Mouse (Mus musculus) CH12.LX (cell line): Measurements from ENCODE around the gene Nrm. TPM values are rescaled to one million over a fixed set of nuclear protein-coding genes. Genes with fewer than 3 reads are reported as not detected.

ENCODE experiments used
- DNase-seq: peaks from one replicate; pipeline ENCODE4 v3.0.0-alpha.2; 2013; ENCODE audit errors: extremely low read depth
- H3K27ac ChIP-seq: 2 replicates; pipeline ENCODE4 v1.5.1; 2012; ENCODE audit warnings: low read depth, mild to moderate bottlenecking, control low read depth, moderate library complexity; ENCODE audit not compliant: insufficient read depth
- H3K27me3 ChIP-seq: replicated peaks from 2 replicates; pipeline ENCODE3; 2012; ENCODE audit warnings: inconsistent platforms
- H3K36me3 ChIP-seq, 2 experiments: replicated peaks in 1 of 2; 2 replicates each; pipeline versions ENCODE3 to v1.6.1; 2012; ENCODE audit warnings: inconsistent platforms in 1 of 2, low read length in 1 of 2, mild to moderate bottlenecking in 1 of 2, mixed read lengths in 1 of 2, moderate library complexity in 1 of 2; ENCODE audit not compliant: control insufficient read depth in 1 of 2, insufficient read depth in 1 of 2
- H3K4me1 ChIP-seq, 2 experiments: 2 replicates each; pipeline ENCODE4 v1.6.1; 2012; ENCODE audit warnings: inconsistent platforms in 1 of 2, moderate library complexity in 1 of 2; ENCODE audit not compliant: insufficient read depth in 2 of 2, control insufficient read depth in 1 of 2
- H3K4me2 ChIP-seq: 2 replicates; pipeline ENCODE4 v1.6.1; 2012; ENCODE audit warnings: low read depth, mild to moderate bottlenecking, control low read depth; ENCODE audit not compliant: poor library complexity, insufficient read depth, severe bottlenecking
- H3K4me3 ChIP-seq, 3 experiments: fragments of 150-350 bp in 1 of 3; sonication (generic) in 1 of 3; replicated peaks in 1 of 3; 2 replicates each; pipeline versions ENCODE3 to v1.5.1; 2011 to 2012; ENCODE audit warnings: low read depth in 2 of 3, low read length in 2 of 3, mild to moderate bottlenecking in 2 of 3, moderate library complexity in 2 of 3, control low read depth in 1 of 3, improper control_type of control experiment in 1 of 3, inconsistent platforms in 1 of 3, mixed read lengths in 1 of 3; ENCODE audit not compliant: poor library complexity in 1 of 3
- H3K79me2 ChIP-seq: replicated peaks from 2 replicates; pipeline ENCODE4 v1.6.1; 2012; ENCODE audit warnings: mild to moderate bottlenecking, moderate library complexity; ENCODE audit not compliant: control insufficient read depth, poor library complexity, insufficient read depth, severe bottlenecking; ENCODE audit errors: extremely low read depth
- H3K9ac ChIP-seq: 2 replicates; pipeline ENCODE4 v1.6.1; 2012; ENCODE audit warnings: low read depth, mild to moderate bottlenecking, control low read depth, moderate library complexity; ENCODE audit not compliant: insufficient read depth
- H3K9me3 ChIP-seq: replicated peaks from 2 replicates; pipeline ENCODE3; 2012; ENCODE audit warnings: low read length, inconsistent platforms, mixed read lengths
- CHD1 ChIP-seq: IDR thresholded peaks from 2 replicates; pipeline ENCODE4 v1.6.1; 2012; ENCODE audit warnings: low read depth, low read length, improper control_type of control experiment, inconsistent platforms
- EP300 ChIP-seq: IDR thresholded peaks from 2 replicates; pipeline ENCODE4 v1.6.1; 2011; ENCODE audit warnings: low read length, improper control_type of control experiment
- ETS1 ChIP-seq: conservative IDR thresholded peaks from 2 replicates; pipeline ENCODE4 v1.6.1; 2012; ENCODE audit warnings: low read depth, mild to moderate bottlenecking, inconsistent platforms, low read length, improper control_type of control experiment, moderate library complexity
- IRF4 ChIP-seq: IDR thresholded peaks from 2 replicates; pipeline ENCODE4 v1.6.1; 2014; ENCODE audit warnings: low read depth, mild to moderate bottlenecking, inconsistent platforms, low read length, improper control_type of control experiment
- JUN ChIP-seq: IDR thresholded peaks from 2 replicates; pipeline ENCODE4 v1.6.1; 2011; ENCODE audit warnings: low read depth, mild to moderate bottlenecking, low read length, improper control_type of control experiment, moderate library complexity; ENCODE audit not compliant: insufficient read depth
- KAT2A ChIP-seq: IDR thresholded peaks from 2 replicates; pipeline ENCODE4 v1.6.1; 2012; ENCODE audit warnings: low read length, improper control_type of control experiment, inconsistent platforms; ENCODE audit not compliant: insufficient replicate concordance
- MAZ ChIP-seq: IDR thresholded peaks from 2 replicates; pipeline ENCODE4 v1.6.1; 2012; ENCODE audit warnings: low read depth, mild to moderate bottlenecking, inconsistent platforms, low read length, improper control_type of control experiment, moderate library complexity
- MEF2A ChIP-seq: IDR thresholded peaks from 2 replicates; pipeline ENCODE4 v1.6.1; 2014; ENCODE audit warnings: low read depth, mild to moderate bottlenecking, inconsistent platforms, low read length, improper control_type of control experiment, borderline replicate concordance
- MXI1 ChIP-seq: IDR thresholded peaks from 2 replicates; pipeline ENCODE4 v1.6.1; 2011; ENCODE audit warnings: mild to moderate bottlenecking, low read depth, low read length, improper control_type of control experiment
- MYC ChIP-seq: IDR thresholded peaks from 2 replicates; pipeline ENCODE4 v1.6.1; 2011; ENCODE audit warnings: low read depth, mild to moderate bottlenecking, improper control_type of control experiment, low read length
- NELFE ChIP-seq: IDR thresholded peaks from 2 replicates; pipeline ENCODE4 v1.6.1; 2011; ENCODE audit warnings: low read depth, low read length, improper control_type of control experiment
- POLR2AphosphoS2 ChIP-seq: IDR thresholded peaks from 2 replicates; pipeline ENCODE4 v1.6.1; 2011; ENCODE audit warnings: low read depth, low read length, improper control_type of control experiment
- RCOR1 ChIP-seq: conservative IDR thresholded peaks from 2 replicates; pipeline ENCODE4 v1.6.1; 2012; ENCODE audit warnings: low read depth, mild to moderate bottlenecking, inconsistent platforms, low read length, improper control_type of control experiment
- TBP ChIP-seq: conservative IDR thresholded peaks from 2 replicates; pipeline ENCODE4 v1.6.1; 2011; ENCODE audit warnings: low read depth, low read length, improper control_type of control experiment
- UBTF ChIP-seq: IDR thresholded peaks from 2 replicates; pipeline ENCODE4 v1.6.1; 2012; ENCODE audit warnings: low read depth, mild to moderate bottlenecking, inconsistent platforms, low read length, improper control_type of control experiment, moderate library complexity
- ZKSCAN1 ChIP-seq: IDR thresholded peaks from 2 replicates; pipeline ENCODE4 v1.6.1; 2012; ENCODE audit warnings: low read depth, inconsistent platforms, low read length, improper control_type of control experiment, borderline replicate concordance
- ZMIZ1 ChIP-seq: IDR thresholded peaks from 2 replicates; pipeline ENCODE4 v1.6.1; 2012; ENCODE audit warnings: low read depth, mild to moderate bottlenecking, inconsistent platforms, low read length, improper control_type of control experiment
- ZNF384 ChIP-seq: IDR thresholded peaks from 2 replicates; pipeline ENCODE4 v1.6.1; 2012; ENCODE audit warnings: low read depth, low read length, improper control_type of control experiment, inconsistent platforms
- dilution Hi-C: fragments of 300-500 bp; cut with MboI; formaldehyde crosslinking; loops from 2 replicates; pipeline ENCODE4 v1.14.3; 2020; ENCODE audit warnings: low sequenced_read_pairs; ENCODE audit not compliant: extremely low pct_unique_long_range_greater_than_20kb, extremely low pct_ligation_motif_present
- in situ Hi-C: fragments of 300-500 bp; cut with MboI; formaldehyde crosslinking; loops from 3 replicates; pipeline ENCODE4 v1.14.3; 2019; ENCODE audit warnings: low sequenced_read_pairs, low pct_ligation_motif_present, low pct_unique_long_range_greater_than_20kb, mixed read lengths
- polyA plus RNA-seq: library from polyadenylated mRNA; unstranded; fragments of >175 nt; gene quantifications from 2 replicates; pipeline ENCODE4 v1.2.1, GENCODE M21; 2012; ENCODE audit warnings: low read depth; ENCODE audit not compliant: insufficient read length
- total RNA-seq, 2 experiments: library from RNA; depleted of rRNA; stranded (reverse); fragments of 300-350 nt in 1 of 2; fragments of >200 nt in 1 of 2; gene quantifications; 2 replicates each; pipeline ENCODE4 v1.2.3; 2012 to 2014

The Nrm gene
- total and polyA plus RNA-seq, 3 experiments = 12.1 to 16.7 (median 15.4) TPM

GRCm38 (mm10) chr17:35841076-35841950 lies 19.8 kb upstream of the Nrm start, which contains the start of gene Mdc1 (continued):
- TF ChIP-seq IRF4 = peak; percentile 71

- no peaks in the 10 kb centered on the region for H3K27me3 ChIP-seq
- H3K79me2 ChIP-seq = peaks cover 10% of the 10 kb centered on the region
- in situ Hi-C loops = no loop called here
- H3K27ac ChIP-seq = peak overlapping the region; percentile 63
- DNase-seq = no peak
- peaks cover 0 to 22% of the 10 kb centered on the region in 2 experiments; a peak in 2 of 4 replicates for H3K4me1 ChIP-seq
- peaks cover 12 to 19% of the 10 kb centered on the region in 2 experiments for H3K36me3 ChIP-seq
- H3K9ac ChIP-seq = peak overlapping the region; percentile 56
- H3K4me2 ChIP-seq = peak overlapping the region; percentile 53
- no peak for TF ChIP-seq MEF2A
- TF ChIP-seq ZKSCAN1 = no peak
- no peak for TF ChIP-seq RCOR1
- peak; percentile 49; the same call in 1 of the 2 replicates for TF ChIP-seq UBTF
- no peak for TF ChIP-seq TBP
- TF ChIP-seq JUN = no peak
- 0 out of 2 replicates have a peak, but pooled peaks have one; percentile 38 for TF ChIP-seq ZMIZ1
- TF ChIP-seq CHD1 = peak; percentile 53; the same call in 1 of the 2 replicates
- no peak for TF ChIP-seq NELFE
- no peak for TF ChIP-seq ETS1
- no peak for TF ChIP-seq EP300
- no peak; the same call in none of the 2 replicates for TF ChIP-seq MXI1
- no peak for TF ChIP-seq KAT2A
- TF ChIP-seq POLR2AphosphoS2 = no peak
- peak; percentile 11; the same call in 1 of the 2 replicates for TF ChIP-seq MYC
- TF ChIP-seq ZNF384 = no peak
- no peak for TF ChIP-seq MAZ
- TF ChIP-seq, all 38 proteins: peak for 4
- peak overlapping the region; percentile 57 to 64 (median 63) for H3K4me3 ChIP-seq
- dilution Hi-C loops = no loop called here
- H3K9me3 ChIP-seq = no peaks in the 10 kb centered on the region
These were observed 19.1 kb upstream of the Nrm start for GRCm38 (mm10) chr17:35842006-35842405.
